Mouse (Mus musculus) bone marrow macrophage, adult 2 months (primary cell): ENCODE data around the gene Ddx43.

Source experiments
- CTCF ChIP-seq: IDR thresholded peaks from 2 replicates; pipeline ENCODE4 v1.5.1; 2012; ENCODE audit warnings: low read depth, mild to moderate bottlenecking, low read length, moderate library complexity
- POLR2A ChIP-seq: IDR thresholded peaks from 2 replicates; pipeline ENCODE4 v1.6.1; 2012; ENCODE audit warnings: mild to moderate bottlenecking, low read depth, low read length, borderline replicate concordance

- TF ChIP-seq CTCF, result no peak
- TF ChIP-seq POLR2A, result no peak
These were observed 21.2 kb upstream of the Ddx43 start for GRCm38 (mm10) chr9:78374397-78374796.
